Mouse (Mus musculus) megakaryocyte, embryonic 14.5 days (primary cell): Measurements from ENCODE around the gene Adamts2.

Source experiments
- FLI1 ChIP-seq: IDR thresholded peaks from 2 replicates; pipeline ENCODE4 v1.6.1; 2012; ENCODE audit warnings: low read length, inconsistent platforms, mixed read lengths
- GATA1 ChIP-seq: IDR thresholded peaks from 3 replicates; pipeline ENCODE4 v1.6.1; 2012; ENCODE audit warnings: mixed read lengths, low read length, inconsistent platforms, borderline replicate concordance

DNA sequence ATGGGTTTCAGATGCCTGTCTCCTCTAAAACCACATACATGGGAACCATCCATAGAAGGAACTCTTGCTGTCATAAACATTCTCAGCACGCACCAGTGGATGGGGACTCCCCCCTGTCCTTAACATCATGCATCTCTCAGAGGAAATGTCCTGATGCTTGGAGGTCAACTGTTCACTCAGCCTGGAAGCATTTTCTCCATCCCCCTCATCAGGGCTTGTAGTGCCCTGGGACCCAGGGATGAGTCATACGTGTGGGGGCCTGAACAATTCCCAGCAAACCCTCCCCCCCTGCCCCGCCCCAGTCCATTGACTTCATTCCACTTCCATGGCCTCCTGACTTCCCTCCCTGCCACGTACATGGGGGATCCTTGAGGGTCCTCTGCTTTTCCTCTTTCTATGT is 62.9 kb downstream of the Adamts2 start:
- TF ChIP-seq GATA1 (no peak), FLI1 (no peak)
